Mouse (Mus musculus): ENCODE measurements around the gene Tmem150b. TPM values are rescaled to one million over a fixed set of nuclear protein-coding genes. Genes with fewer than 3 reads are reported as not detected.

The Tmem150b gene
- polyA plus RNA-seq, 1 experiment from 2014 or later, result 0.14 TPM

- no peak for ATAC-seq (ENCODE audit: low read depth)
- H3K27ac ChIP-seq (ENCODE audit: low read length), result no peak overlapping the region
- H3K27me3 ChIP-seq (ENCODE audit: control insufficient read depth, insufficient read depth, low read depth, low read length), result no peaks in the 10 kb centered on the region
- 69% methylated on average over 9 of the region's 9 CpGs for WGBS
- no peaks in the 10 kb centered on the region for H3K9me3 ChIP-seq (ENCODE audit: control insufficient read depth, low read length)
- H3K4me2 ChIP-seq (ENCODE audit: low read depth, low read length), result no peak overlapping the region
- peaks cover 6% of the 10 kb centered on the region for H3K4me1 ChIP-seq (replicated peaks; ENCODE audit: control insufficient read depth, insufficient read depth, low read length)
- peaks cover 3% of the 10 kb centered on the region for H3K36me3 ChIP-seq (ENCODE audit: control insufficient read depth, insufficient read depth, low read length)
- no peak overlapping the region for H3K4me3 ChIP-seq (ENCODE audit: low read length)
- H3K9ac ChIP-seq (ENCODE audit: low read length), result no peak overlapping the region
These were observed 22.3 kb upstream of the Tmem150b start for GRCm38 (mm10) chr7:4747156-4747899.

- Histone ChIP-seq H3K4me2 (ENCODE audit: low read depth, low read length) (no peak overlapping the region), H3K9me3 (ENCODE audit: control insufficient read depth, low read length) (no peaks in the 10 kb centered on the region), H3K27ac (ENCODE audit: low read length) (no peak overlapping the region), H3K36me3 (ENCODE audit: control insufficient read depth, insufficient read depth, low read length) (peaks cover 3% of the 10 kb centered on the region), H3K4me1 (replicated peaks; ENCODE audit: control insufficient read depth, insufficient read depth, low read length) (peaks cover 5% of the 10 kb centered on the region), H3K27me3 (ENCODE audit: control insufficient read depth, insufficient read depth, low read depth, low read length) (no peaks in the 10 kb centered on the region), H3K4me3 (ENCODE audit: low read length) (no peak overlapping the region), H3K9ac (ENCODE audit: low read length) (no peak overlapping the region)
- WGBS, result 86% methylated on average over 22 of the region's 22 CpGs
- ATAC-seq (ENCODE audit: low read depth), result no peak
These were observed 21.4 kb upstream of the Tmem150b start for GRCm38 (mm10) chr7:4746326-4746980.

- Histone ChIP-seq H3K4me2 (ENCODE audit: low read depth, low read length) (no peak overlapping the region), H3K9ac (ENCODE audit: low read length) (no peak overlapping the region), H3K9me3 (ENCODE audit: control insufficient read depth, low read length) (no peaks in the 10 kb centered on the region), H3K27me3 (ENCODE audit: control insufficient read depth, insufficient read depth, low read depth, low read length) (no peaks in the 10 kb centered on the region), H3K27ac (ENCODE audit: low read length) (no peak overlapping the region), H3K36me3 (ENCODE audit: control insufficient read depth, insufficient read depth, low read length) (peaks cover 3% of the 10 kb centered on the region), H3K4me3 (ENCODE audit: low read length) (no peak overlapping the region), H3K4me1 (replicated peaks; ENCODE audit: control insufficient read depth, insufficient read depth, low read length) (peaks cover 9% of the 10 kb centered on the region)
- 94% methylated on average over 6 of the region's 6 CpGs for WGBS
- ATAC-seq (ENCODE audit: low read depth), result no peak
These were observed 19.8 kb upstream of the Tmem150b start for GRCm38 (mm10) chr7:4744886-4745285.

- H3K36me3 ChIP-seq (ENCODE audit: control insufficient read depth, insufficient read depth, low read length), result peaks cover 3% of the 10 kb centered on the region
- H3K4me3 ChIP-seq (ENCODE audit: low read length), result no peak overlapping the region
- H3K4me2 ChIP-seq (ENCODE audit: low read depth, low read length), result no peak overlapping the region
- no peak overlapping the region for H3K27ac ChIP-seq (ENCODE audit: low read length)
- H3K9me3 ChIP-seq (ENCODE audit: control insufficient read depth, low read length), result no peaks in the 10 kb centered on the region
- peaks cover 15% of the 10 kb centered on the region for H3K4me1 ChIP-seq (replicated peaks; ENCODE audit: control insufficient read depth, insufficient read depth, low read length)
- no peak overlapping the region for H3K9ac ChIP-seq (ENCODE audit: low read length)
- ATAC-seq (ENCODE audit: low read depth), result no peak
- H3K27me3 ChIP-seq (ENCODE audit: control insufficient read depth, insufficient read depth, low read depth, low read length), result no peaks in the 10 kb centered on the region
- 57% methylated on average over 2 of the region's 2 CpGs for WGBS
These were observed 18.3 kb upstream of the Tmem150b start for GRCm38 (mm10) chr7:4743354-4743753.

- 71% methylated on average over 6 of the region's 6 CpGs for WGBS
- H3K27me3 ChIP-seq (ENCODE audit: control insufficient read depth, insufficient read depth, low read depth, low read length), result no peaks in the 10 kb centered on the region
- H3K4me3 ChIP-seq (ENCODE audit: low read length), result no peak overlapping the region
- peaks cover 15% of the 10 kb centered on the region for H3K4me1 ChIP-seq (replicated peaks; ENCODE audit: control insufficient read depth, insufficient read depth, low read length)
- no peak overlapping the region for H3K27ac ChIP-seq (ENCODE audit: low read length)
- no peaks in the 10 kb centered on the region for H3K9me3 ChIP-seq (ENCODE audit: control insufficient read depth, low read length)
- no peak overlapping the region for H3K4me2 ChIP-seq (ENCODE audit: low read depth, low read length)
- no peak overlapping the region for H3K9ac ChIP-seq (ENCODE audit: low read length)
- no peak for ATAC-seq (ENCODE audit: low read depth)
- peaks cover 3% of the 10 kb centered on the region for H3K36me3 ChIP-seq (ENCODE audit: control insufficient read depth, insufficient read depth, low read length)
These were observed 17.4 kb upstream of the Tmem150b start for GRCm38 (mm10) chr7:4742482-4742819.

GRCm38 (mm10) chr7:4741672-4742481 is 16.8 kb upstream of the Tmem150b start:
- H3K4me3 ChIP-seq (ENCODE audit: low read length), result peak overlapping the region; percentile 65
- 71% methylated on average over 21 of the region's 21 CpGs for WGBS
- H3K9me3 ChIP-seq (ENCODE audit: control insufficient read depth, low read length), result no peaks in the 10 kb centered on the region
- ATAC-seq (ENCODE audit: low read depth), result no peak
- peak overlapping the region; percentile 76 for H3K4me2 ChIP-seq (ENCODE audit: low read depth, low read length)
- no peak overlapping the region for H3K27ac ChIP-seq (ENCODE audit: low read length)
- H3K36me3 ChIP-seq (ENCODE audit: control insufficient read depth, insufficient read depth, low read length), result peaks cover 3% of the 10 kb centered on the region
- peak overlapping the region; percentile 37; the same call in 1 of the 2 replicates for H3K9ac ChIP-seq (ENCODE audit: low read length)
- H3K27me3 ChIP-seq (ENCODE audit: control insufficient read depth, insufficient read depth, low read depth, low read length), result no peaks in the 10 kb centered on the region
- H3K4me1 ChIP-seq (replicated peaks; ENCODE audit: control insufficient read depth, insufficient read depth, low read length), result peaks cover 15% of the 10 kb centered on the region

GRCm38 (mm10) chr7:4741151-4741550 is 16.1 kb upstream of the Tmem150b start:
- Histone ChIP-seq H3K4me3 (ENCODE audit: low read length) (peak overlapping the region; percentile 65), H3K9me3 (ENCODE audit: control insufficient read depth, low read length) (no peaks in the 10 kb centered on the region), H3K27me3 (ENCODE audit: control insufficient read depth, insufficient read depth, low read depth, low read length) (no peaks in the 10 kb centered on the region), H3K36me3 (ENCODE audit: control insufficient read depth, insufficient read depth, low read length) (peaks cover 3% of the 10 kb centered on the region), H3K4me2 (ENCODE audit: low read depth, low read length) (peak overlapping the region; percentile 76), H3K4me1 (replicated peaks; ENCODE audit: control insufficient read depth, insufficient read depth, low read length) (peaks cover 15% of the 10 kb centered on the region), H3K9ac (ENCODE audit: low read length) (peak overlapping the region; percentile 78), H3K27ac (ENCODE audit: low read length) (peak overlapping the region; percentile 75)
- 3% methylated on average over 4 of the region's 4 CpGs for WGBS
- ATAC-seq (ENCODE audit: low read depth), result no peak

- peak overlapping the region; percentile 65 for H3K4me3 ChIP-seq (ENCODE audit: low read length)
- H3K27me3 ChIP-seq (ENCODE audit: control insufficient read depth, insufficient read depth, low read depth, low read length), result no peaks in the 10 kb centered on the region
- H3K27ac ChIP-seq (ENCODE audit: low read length), result peak overlapping the region; percentile 75
- no peaks in the 10 kb centered on the region for H3K9me3 ChIP-seq (ENCODE audit: control insufficient read depth, low read length)
- peak; percentile 19 for ATAC-seq (ENCODE audit: low read depth)
- H3K4me1 ChIP-seq (replicated peaks; ENCODE audit: control insufficient read depth, insufficient read depth, low read length), result peaks cover 15% of the 10 kb centered on the region
- peak overlapping the region; percentile 76 for H3K4me2 ChIP-seq (ENCODE audit: low read depth, low read length)
- no peaks in the 10 kb centered on the region; the same call in 1 of the 2 replicates for H3K36me3 ChIP-seq (ENCODE audit: control insufficient read depth, insufficient read depth, low read length)
- peak overlapping the region; percentile 78 for H3K9ac ChIP-seq (ENCODE audit: low read length)
- WGBS, result 0% methylated on average over 14 of the region's 14 CpGs
These were observed 15.3 kb upstream of the Tmem150b start for GRCm38 (mm10) chr7:4740309-4740727.
